ENCODE assay signal across 9 mouse cellular contexts in the genomic region with DNA sequence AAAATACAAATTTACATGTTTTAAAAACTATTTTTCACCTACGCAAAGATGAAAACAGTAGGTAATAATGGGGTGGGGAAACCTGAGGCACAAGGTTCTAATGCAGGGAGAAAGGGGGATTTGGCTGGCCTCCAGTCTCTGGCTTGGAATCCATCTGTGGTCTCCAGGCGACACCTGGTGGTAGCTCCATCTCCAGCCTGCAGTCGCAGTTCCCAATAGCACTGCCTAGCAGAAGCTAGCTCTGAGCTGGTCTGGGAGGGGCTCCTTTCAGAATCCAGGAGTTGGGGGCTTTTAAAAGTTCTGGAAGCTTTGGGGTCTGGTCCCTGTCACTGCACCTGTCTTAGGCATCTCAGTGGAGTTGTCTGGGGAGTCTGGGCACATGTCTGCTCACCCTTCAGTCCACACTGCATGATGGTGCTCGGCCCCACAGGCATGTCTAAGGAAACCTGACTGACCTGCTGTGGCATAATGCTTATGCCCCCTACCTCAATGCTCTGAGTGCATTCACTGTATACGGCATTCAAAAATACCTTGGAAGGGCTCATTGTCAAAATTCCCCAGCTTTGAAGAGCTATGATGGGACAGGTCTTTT. TPM values are rescaled to one million over a fixed set of nuclear protein-coding genes. Genes with fewer than 3 reads are reported as not detected.
DNase-seq lines count a peak whose midpoint lies in the region; ATAC-seq and TF ChIP-seq lines count a peak whose summit lies in the region.
"Had no signal": no experiment of that assay in that cellular context is flagged by ENCODE, and none has a peak within 500 bp of the region (broad histone marks: within the 10 kb centered on the region; RNA-seq: fewer than 3 reads in every experiment).

No protein-coding gene starts in this region.

- H3K27ac ChIP-seq in left cerebral cortex, adult 2 months = no peak overlapping the region

- H3K4me3 ChIP-seq in left cerebral cortex, adult 2 months = no peak overlapping the region

- intact Hi-C loops in heart, postnatal 36 days (cut with DNase I) = loop anchor here (1.0 to 10.0 kb wide), 4 partner anchors 376 to 1343 kb away; no protein-coding TSS in a partner anchor
- intact Hi-C loops in left cerebral cortex, adult 2 months (cut with DNase I) = loop anchor here (1.0 to 5.0 kb wide), 3 partner anchors 376 to 1340 kb away; no protein-coding TSS in a partner anchor

- peak; percentile 59 for DNase-seq in CD4-positive helper T cell, adult 2 months (ENCODE audit: low read depth, low spot score)
- DNase-seq in ZHBTc4 (ENCODE audit: low read depth, low spot score) = peak; percentile 56
- DNase-seq in embryo, embryonic 9.5 days (ENCODE audit: extremely low spot score) = peak; percentile 57
- peak; percentile 74 to 78 for DNase-seq in heart, postnatal 36 days
- DNase-seq in left cerebral cortex, adult 2 months (ENCODE audit: extremely low spot score in 1 of 2, low spot score in 2 of 2) = peak; percentile 76 to 79
- DNase-seq in mesoderm, embryonic 11.5 days (ENCODE audit: low read depth, low spot score) = peak; percentile 70
- peak; percentile 33 to 56 for DNase-seq in right cerebral cortex, postnatal 36 days (ENCODE audit: low spot score in 2 of 2)

- TF ChIP-seq CTCF in left cerebral cortex, adult 2 months (IDR thresholded peaks at IDR 0.05) = peak; percentile 98

- no peak for ATAC-seq in monocyte, adult 5-6 weeks (replicated peaks; ENCODE audit: insufficient number of reproducible peaks, low FRiP score, low TSS enrichment, poor library complexity, severe bottlenecking)

RNA-seq across cellular contexts. Expression of a gene that starts 16.2 kb away (rescaled TPM):
- not detected for total RNA-seq in heart, postnatal 36 days (2021)
- not detected for total RNA-seq in left cerebral cortex, adult 2 months (2021)
- total RNA-seq in monocyte, adult 5-6 weeks (2017) = not detected in 3 replicates
- total RNA-seq: gastrocnemius, adult 8-10 months had no signal

RNA-seq across cellular contexts. Expression of a gene that starts 39.6 kb away (rescaled TPM):
- total RNA-seq in heart, postnatal 36 days (2021) = not detected
- total RNA-seq in left cerebral cortex, adult 2 months (2021) = not detected
- not detected in 3 replicates for total RNA-seq in monocyte, adult 5-6 weeks (2017)
- total RNA-seq: gastrocnemius, adult 8-10 months had no signal
